Comparison of ENCODE assay signal across 8 mouse cellular contexts in the genomic region with DNA sequence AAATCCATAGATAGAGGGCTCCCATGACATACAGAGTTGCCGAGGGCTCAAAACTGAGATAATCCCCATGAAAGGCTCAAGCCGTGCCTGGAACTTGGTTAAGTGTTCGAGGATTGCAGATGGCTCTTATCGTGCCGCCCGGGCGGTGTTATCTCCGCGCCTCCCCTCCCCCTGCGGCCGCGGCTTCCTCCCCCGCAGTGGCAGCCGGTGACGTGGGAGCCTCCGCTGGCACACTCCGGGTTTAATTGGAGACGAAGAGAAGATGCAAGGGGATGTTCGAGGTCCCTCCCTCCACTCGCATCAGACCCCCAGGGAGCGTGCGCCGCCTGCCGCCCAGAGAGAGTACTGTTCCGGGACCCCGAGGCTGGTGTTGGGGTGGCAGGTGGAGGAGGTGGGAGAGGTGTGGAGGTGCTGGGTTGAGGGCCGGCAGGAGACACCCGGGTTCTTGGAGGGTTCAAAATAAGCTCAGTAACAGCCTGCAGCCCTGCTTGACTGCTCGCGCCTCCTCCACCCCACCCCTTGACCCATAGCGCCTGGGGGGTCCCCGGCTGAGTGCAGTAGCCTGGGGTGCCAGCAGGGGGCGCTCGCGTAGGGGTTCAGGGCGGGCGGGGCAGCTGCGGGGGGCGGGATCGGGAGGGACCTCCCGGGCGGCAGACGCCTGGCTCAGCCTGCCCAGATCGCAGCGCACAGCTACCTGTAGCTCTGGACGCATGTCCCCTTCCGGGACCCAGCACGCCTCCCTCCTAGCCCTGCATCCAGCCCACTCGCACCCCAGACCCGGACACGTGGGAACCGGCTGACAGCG. TPM values are rescaled to one million over a fixed set of nuclear protein-coding genes. Genes with fewer than 3 reads are reported as not detected.
DNase-seq lines count a peak whose midpoint lies in the region; ATAC-seq and TF ChIP-seq lines count a peak whose summit lies in the region.

A gene (plus strand): TSS at position 244 of the 805 bp plus-strand sequence.

- H3K36me3 ChIP-seq in embryonic facial prominence, embryonic 10.5 days (replicated peaks) = no peaks in the 10 kb centered on the region
- no peaks in the 10 kb centered on the region for H3K36me3 ChIP-seq in heart, postnatal 0 days (replicated peaks; ENCODE audit: control insufficient read depth, insufficient read depth, low read length)
- no peaks in the 10 kb centered on the region for H3K36me3 ChIP-seq in liver, embryonic 16.5 days (ENCODE audit: control insufficient read depth, insufficient read depth)
- no peaks in the 10 kb centered on the region for H3K36me3 ChIP-seq in neural tube, embryonic 11.5 days (ENCODE audit: control insufficient read depth, insufficient read depth, low read length)

- H3K9ac ChIP-seq in heart, postnatal 0 days (replicated peaks; ENCODE audit: low read depth, low read length) = no peak within 1 kb of the TSS
- H3K9ac ChIP-seq in liver, embryonic 16.5 days (ENCODE audit: low read depth, low read length) = peak within 1 kb of the TSS; percentile 10; the same call in 1 of the 2 replicates
- H3K9ac ChIP-seq in neural tube, embryonic 11.5 days (ENCODE audit: low read length) = no peak within 1 kb of the TSS

- peaks cover 17% of the 10 kb centered on the region for H3K4me1 ChIP-seq in embryonic facial prominence, embryonic 10.5 days
- peaks cover 8% of the 10 kb centered on the region; the same call in 1 of the 2 replicates for H3K4me1 ChIP-seq in heart, postnatal 0 days (ENCODE audit: control insufficient read depth, insufficient read depth)
- peaks cover 12% of the 10 kb centered on the region for H3K4me1 ChIP-seq in liver, embryonic 16.5 days (ENCODE audit: control insufficient read depth, low read depth, low read length)
- H3K4me1 ChIP-seq in neural tube, embryonic 11.5 days (ENCODE audit: control insufficient read depth, insufficient read depth, low read length) = no peaks in the 10 kb centered on the region

- peak within 1 kb of the TSS; percentile 45 for H3K4me3 ChIP-seq in embryonic facial prominence, embryonic 10.5 days
- peak within 1 kb of the TSS; percentile 36 for H3K4me3 ChIP-seq in heart, postnatal 0 days (ENCODE audit: low read depth, low read length)
- peak within 1 kb of the TSS; percentile 41 for H3K4me3 ChIP-seq in liver, embryonic 16.5 days (ENCODE audit: low read depth, low read length)
- 0 out of 2 replicates have a peak within 1 kb of the TSS, but pooled peaks have one; percentile 6 for H3K4me3 ChIP-seq in neural tube, embryonic 11.5 days (ENCODE audit: low read depth, low read length)

- no peak within 1 kb of the TSS for H3K27ac ChIP-seq in embryonic facial prominence, embryonic 10.5 days (replicated peaks)
- H3K27ac ChIP-seq in heart, postnatal 0 days (ENCODE audit: low read depth) = no peak within 1 kb of the TSS
- no peak within 1 kb of the TSS for H3K27ac ChIP-seq in liver, embryonic 16.5 days (ENCODE audit: low read length)
- no peak within 1 kb of the TSS for H3K27ac ChIP-seq in neural tube, embryonic 11.5 days (ENCODE audit: low read depth, low read length)

- H3K27me3 ChIP-seq in embryonic facial prominence, embryonic 10.5 days (replicated peaks; ENCODE audit: low read depth, poor library complexity, severe bottlenecking) = peaks cover 73% of the 10 kb centered on the region
- peaks cover 27% of the 10 kb centered on the region for H3K27me3 ChIP-seq in heart, postnatal 0 days (ENCODE audit: control insufficient read depth, insufficient read depth, low read length)
- H3K27me3 ChIP-seq in liver, embryonic 16.5 days (ENCODE audit: control insufficient read depth, insufficient read depth, low read depth, low read length) = peaks cover 35% of the 10 kb centered on the region
- peaks cover 34% of the 10 kb centered on the region for H3K27me3 ChIP-seq in neural tube, embryonic 11.5 days (ENCODE audit: control insufficient read depth, insufficient read depth, low read length)

- peak; percentile 25 for TF ChIP-seq CTCF in heart, postnatal 0 days (IDR thresholded peaks at IDR 0.05; ENCODE audit: low read depth)

- peak within 1 kb of the TSS; percentile 58 for H3K4me2 ChIP-seq in heart, postnatal 0 days (ENCODE audit: low read depth, low read length)
- peak within 1 kb of the TSS; percentile 58 for H3K4me2 ChIP-seq in liver, embryonic 16.5 days (ENCODE audit: low read depth, low read length)
- H3K4me2 ChIP-seq in neural tube, embryonic 11.5 days (ENCODE audit: low read depth) = peak within 1 kb of the TSS; percentile 19; the same call in 1 of the 2 replicates

- DNase-seq in adrenal gland, adult 8-10 months = peak; percentile 64
- DNase-seq in embryonic facial prominence, embryonic 10.5 days (ENCODE audit: low spot score) = peak; percentile 66
- DNase-seq in heart, postnatal 0 days (ENCODE audit: low spot score) = peak; percentile 11
- peak; percentile 66 to 76 for DNase-seq in kidney, postnatal 4 days
- DNase-seq in neural tube, embryonic 11.5 days (ENCODE audit: low spot score) = peak; percentile 45
- DNase-seq in telencephalon, adult 2 months (ENCODE audit: low read depth, low spot score) = peak; percentile 68

- 1% methylated on average over 53 of the region's 53 CpGs for WGBS in embryonic facial prominence, embryonic 10.5 days
- WGBS in heart, postnatal 0 days = under 1% methylated on average over 47 of the region's 53 CpGs
- under 1% methylated on average over 42 of the region's 53 CpGs for WGBS in liver, embryonic 16.5 days (ENCODE audit: insufficient replicate concordance)
- under 1% methylated on average over 40 of the region's 53 CpGs for WGBS in neural tube, embryonic 11.5 days

- no peaks in the 10 kb centered on the region for H3K9me3 ChIP-seq in embryonic facial prominence, embryonic 10.5 days
- H3K9me3 ChIP-seq in heart, postnatal 0 days (replicated peaks; ENCODE audit: control insufficient read depth, low read length) = no peaks in the 10 kb centered on the region
- H3K9me3 ChIP-seq in liver, embryonic 16.5 days (replicated peaks; ENCODE audit: control insufficient read depth, low read length) = no peaks in the 10 kb centered on the region
- no peaks in the 10 kb centered on the region for H3K9me3 ChIP-seq in neural tube, embryonic 11.5 days (ENCODE audit: control insufficient read depth, low read length)

- no peak for TF ChIP-seq EP300 in heart, postnatal 0 days (IDR thresholded peaks at IDR 0.05; ENCODE audit: low read depth)

- ATAC-seq in CD4-positive, CD25-positive, alpha-beta regulatory T cell, adult 4 months = peak; percentile 87
- ATAC-seq in heart, postnatal 0 days (ENCODE audit: insufficient read depth, low read depth) = peak; percentile 43
- peak; percentile 65 for ATAC-seq in liver, embryonic 16.5 days (ENCODE audit: low read depth)
- no peak for ATAC-seq in neural tube, embryonic 11.5 days (ENCODE audit: insufficient read depth, low FRiP score, low TSS enrichment)

RNA-seq across cellular contexts. Expression of the gene that starts here (rescaled TPM):
- polyA plus RNA-seq in CD4-positive, CD25-positive, alpha-beta regulatory T cell, adult 4 months (2017; shearing (Covaris generic)) = 10 to 100 TPM in 1 of 2 experiments, 1 to 10 TPM in 1; 7.2 to 15.4 TPM
- 10 to 100 TPM in 3 of 4 experiments, 1 to 10 TPM in 1; 7.0 to 15.2 (median 12.2) TPM for total RNA-seq in adrenal gland, adult 8-10 months (2022)
- polyA plus RNA-seq in embryonic facial prominence, embryonic 10.5 days (2016; fragmentation: Nextera tagmentation; extraction: Ambion mirVana) = 0.07 and 0.14 TPM in 2 replicates
- not detected in 2 replicates for total RNA-seq in heart, postnatal 0 days (2014; rRNA removed; ENCODE audit: low replicate concordance)
- polyA plus RNA-seq in heart, postnatal 0 days (2015; fragmentation: Nextera tagmentation; extraction: Ambion mirVana) = 0.10 TPM in 1 of 2 replicates, not detected in the other
- 0.11 and 0.15 TPM in 2 replicates for polyA plus RNA-seq in liver, embryonic 16.5 days (2015; fragmentation: Nextera tagmentation; extraction: Ambion mirVana)
- 0.39 TPM in 1 of 2 replicates, not detected in the other for polyA plus RNA-seq in neural tube, embryonic 11.5 days (2014; fragmentation: Nextera tagmentation; extraction: Ambion mirVana)

Comparison
In these comparisons a context has a peak if more than half of its experiments do, and no peak if none do; other contexts are left out.
1. Peak in DNase-seq and H3K4me3 ChIP-seq in embryonic facial prominence, embryonic 10.5 days; RNA of the gene not detected or under 1 TPM.
2. Peak in DNase-seq, ATAC-seq, H3K4me3 ChIP-seq and H3K4me2 ChIP-seq in heart, postnatal 0 days; RNA of the gene not detected or under 1 TPM.
3. Peak in ATAC-seq, H3K4me3 ChIP-seq, H3K9ac ChIP-seq and H3K4me2 ChIP-seq in liver, embryonic 16.5 days; RNA of the gene not detected or under 1 TPM.
4. Peak in DNase-seq, H3K4me3 ChIP-seq and H3K4me2 ChIP-seq in neural tube, embryonic 11.5 days; RNA of the gene not detected or under 1 TPM.
5. DNase-seq: peak in every context shown above with its lines; median percentile 71 in kidney, postnatal 4 days; 68 in telencephalon, adult 2 months; 66 in embryonic facial prominence, embryonic 10.5 days; 64 in adrenal gland, adult 8-10 months; 45 in neural tube, embryonic 11.5 days; 11 in heart, postnatal 0 days.